Mouse (Mus musculus) cerebellum, adult 2 months (tissue): ENCODE data around the gene Zbtb42.

Source experiments
- CTCF ChIP-seq: fragments of 200-500 bp; IDR thresholded peaks from 2 replicates; pipeline ENCODE4 v1.5.1; 2011; ENCODE audit warnings: low read depth, mild to moderate bottlenecking, control low read depth, low read length, moderate library complexity, borderline replicate concordance; ENCODE audit not compliant: insufficient read depth
- POLR2A ChIP-seq: fragments of 200-500 bp; IDR thresholded peaks from 2 replicates; pipeline ENCODE4 v1.6.1; 2011; ENCODE audit warnings: low read length, control low read depth, borderline replicate concordance; ENCODE audit not compliant: insufficient read depth

DNA sequence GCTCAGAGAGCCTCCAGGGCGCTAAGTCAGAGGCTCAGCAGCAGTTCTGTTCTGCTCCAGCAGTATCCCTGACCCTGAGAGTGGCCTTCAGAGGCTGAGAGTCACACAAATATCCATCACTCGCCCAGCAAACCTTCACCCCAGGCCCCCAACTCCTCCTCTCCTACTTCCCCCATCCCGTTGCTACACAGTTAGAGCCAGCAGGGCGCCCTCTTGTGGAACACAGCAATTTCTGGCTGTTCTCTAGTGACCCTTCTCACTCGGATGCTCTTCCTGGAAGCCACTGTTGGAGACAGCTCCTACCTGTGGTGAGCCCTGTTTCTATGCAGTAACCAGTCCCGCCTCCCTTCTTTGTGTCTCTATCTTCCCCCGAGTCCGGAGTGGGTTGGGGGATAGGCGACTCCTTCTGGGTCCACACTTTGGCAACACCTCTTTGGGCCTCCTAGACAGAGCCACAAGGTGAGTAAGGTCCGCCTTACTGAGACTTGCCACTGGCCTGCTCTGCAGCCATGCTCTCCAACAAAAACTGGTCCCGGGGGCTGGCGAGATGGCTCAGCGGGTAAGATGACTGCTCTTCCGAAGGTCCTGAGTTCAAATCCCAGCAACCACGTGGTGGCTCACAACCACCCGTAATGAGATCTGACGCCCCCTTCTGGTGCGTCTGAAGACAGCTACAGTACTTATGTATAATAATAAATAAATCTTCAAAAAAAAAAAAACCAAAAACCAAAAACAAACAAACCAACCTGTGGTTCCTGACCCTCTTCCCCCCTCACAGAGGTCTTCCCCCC, 3.2 kb upstream of the Zbtb42 start:
- TF ChIP-seq POLR2A = no peak
- peak; percentile 79 for TF ChIP-seq CTCF
